Mouse (Mus musculus) testis, adult 2 months (tissue): ENCODE results near the gene Gabrg3.

Source experiments
- CTCF ChIP-seq: fragments of 200-500 bp; IDR thresholded peaks from 2 replicates; pipeline ENCODE4 v1.5.1; 2012; ENCODE audit warnings: low read depth, mild to moderate bottlenecking, inconsistent platforms, low read length, moderate library complexity; ENCODE audit not compliant: control insufficient read depth, insufficient read depth, insufficient replicate concordance
- POLR2A ChIP-seq: fragments of 200-500 bp; IDR thresholded peaks from 2 replicates; pipeline ENCODE4 v1.6.1; 2012; ENCODE audit warnings: low read depth, mild to moderate bottlenecking, inconsistent platforms, low read length, moderate library complexity; ENCODE audit not compliant: control insufficient read depth

DNA sequence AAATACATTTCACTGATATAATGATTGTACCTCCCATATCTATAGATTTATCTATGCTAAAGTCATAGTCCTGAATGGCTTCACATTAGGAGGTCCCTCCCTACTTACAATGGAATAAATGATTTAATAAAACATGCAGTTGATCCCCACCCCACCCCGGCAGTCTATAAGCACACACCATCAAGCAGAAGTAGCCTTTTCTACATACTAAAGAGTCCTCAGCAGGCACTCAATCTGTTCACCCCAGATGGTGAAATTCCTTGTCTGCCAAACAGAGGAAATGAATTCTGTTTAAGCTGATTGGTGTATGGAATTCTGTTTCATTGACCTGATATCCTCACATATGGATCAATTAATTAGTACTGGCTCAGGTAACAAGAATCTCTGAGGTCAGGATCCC lies 607.9 kb downstream of the Gabrg3 start:
- TF ChIP-seq CTCF (no peak), POLR2A (no peak)
